Mouse (Mus musculus) left cerebral cortex, postnatal 14 days (tissue): ENCODE data around the gene Itm2b. TPM values are rescaled to one million over a fixed set of nuclear protein-coding genes. Genes with fewer than 3 reads are reported as not detected.

ENCODE experiments used
- DNase-seq, 2 experiments: peaks; one replicate each; pipeline ENCODE4 v3.0.0; 2021 to 2022; ENCODE audit warnings: low spot score in 2 of 2, mixed read lengths in 1 of 2
- intact Hi-C: fragments of 180-260 bp; cut with DNase I; formaldehyde crosslinking; loops from one replicate; pipeline ENCODE4 v1.15.1; 2025
- total RNA-seq, 2 experiments: library from RNA; stranded (reverse); gene quantifications; 2 replicates each; pipeline ENCODE4 v1.2.3; 2021

Itm2b gene
- total RNA-seq, 2 experiments from 2014 or later = 732 to 742 TPM

DNA sequence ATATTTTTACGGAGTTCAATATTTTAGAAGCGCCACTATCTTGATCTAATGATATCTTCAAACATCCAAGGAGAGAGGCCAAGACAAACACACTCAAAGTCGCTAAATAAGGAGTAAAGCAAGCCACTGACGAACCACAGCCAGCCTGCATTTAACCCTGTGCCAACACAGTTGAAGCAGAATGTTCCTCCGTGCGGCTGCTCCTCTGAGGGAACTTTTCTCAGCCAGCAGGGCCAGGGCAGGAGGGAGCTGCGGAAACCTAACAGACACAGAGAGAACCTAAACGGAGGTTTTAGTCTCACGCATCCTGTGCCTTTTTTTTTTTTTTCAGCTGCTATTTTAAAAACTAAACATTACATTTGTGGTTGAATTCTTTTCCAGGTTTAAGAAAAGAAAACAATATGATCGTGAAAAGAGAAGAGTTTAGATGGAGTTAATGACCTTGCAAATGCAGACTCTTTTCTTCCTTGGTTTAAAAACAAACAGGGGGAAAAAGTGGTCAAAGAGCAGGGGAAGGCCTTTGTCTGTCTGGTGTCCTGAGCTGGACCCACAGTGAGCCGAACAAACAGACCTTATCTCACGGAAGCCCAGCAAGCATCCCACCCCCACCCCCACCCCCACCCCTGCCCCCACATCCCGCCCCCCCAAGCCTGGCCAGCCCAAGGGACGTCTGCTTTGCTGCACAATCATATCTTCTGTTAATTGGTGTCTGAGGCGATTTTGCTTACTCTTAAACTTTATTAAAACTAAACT is 15.0 kb upstream of the Itm2b start:
- intact Hi-C loops = no loop called here
- DNase-seq = no peak

DNA sequence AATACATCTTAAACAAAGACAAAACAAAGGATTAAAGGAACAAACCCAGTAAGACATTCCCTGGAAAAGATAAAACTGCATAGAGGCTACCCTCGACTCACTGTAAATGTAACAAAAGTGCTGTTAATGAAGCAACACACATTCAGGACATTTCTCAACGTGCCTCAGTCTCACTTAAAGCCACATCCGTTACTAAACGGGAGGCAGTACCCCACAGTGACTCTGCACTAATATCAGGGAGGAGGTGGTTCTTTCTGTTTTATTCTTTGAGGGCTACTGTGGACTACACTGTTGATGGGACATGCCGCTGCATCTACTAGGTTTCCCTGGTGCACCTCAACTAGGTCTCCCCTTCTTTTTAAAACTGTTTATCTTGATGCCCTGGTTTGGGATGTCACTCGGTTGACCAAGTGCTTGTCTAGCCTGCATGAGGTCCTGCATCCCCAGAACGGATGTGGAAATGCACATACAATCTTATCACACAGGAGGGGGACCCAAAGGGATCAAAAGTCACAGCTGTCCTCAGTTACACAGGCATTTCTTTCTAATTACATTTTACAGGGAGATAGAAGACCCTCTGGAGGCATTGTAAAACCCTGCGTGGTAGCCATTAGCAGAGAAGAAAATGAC is 13.4 kb upstream of the Itm2b start:
- DNase-seq = no peak
- intact Hi-C loops = no loop called here

DNA sequence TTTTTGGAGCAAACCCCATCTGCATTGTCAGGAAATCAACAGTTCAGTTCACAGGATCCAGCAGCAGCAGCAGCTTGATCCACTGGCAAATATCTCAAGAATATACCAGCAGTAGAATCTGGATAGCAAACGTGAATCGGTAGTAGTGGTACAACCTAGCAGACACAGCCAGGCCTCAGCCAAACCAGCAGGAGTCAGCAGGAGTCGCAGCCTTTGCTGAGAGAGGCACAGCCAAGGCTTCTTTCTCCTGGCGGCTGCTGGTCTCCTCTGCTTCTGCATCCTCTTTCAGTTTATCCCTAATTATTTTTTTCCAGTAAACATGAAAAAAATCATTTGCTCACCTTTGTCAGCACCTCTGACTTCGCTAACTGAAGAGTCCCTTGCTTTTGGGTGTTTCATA is 10.7 kb upstream of the Itm2b start:
- intact Hi-C loops = no loop called here
- DNase-seq = no peak

DNA sequence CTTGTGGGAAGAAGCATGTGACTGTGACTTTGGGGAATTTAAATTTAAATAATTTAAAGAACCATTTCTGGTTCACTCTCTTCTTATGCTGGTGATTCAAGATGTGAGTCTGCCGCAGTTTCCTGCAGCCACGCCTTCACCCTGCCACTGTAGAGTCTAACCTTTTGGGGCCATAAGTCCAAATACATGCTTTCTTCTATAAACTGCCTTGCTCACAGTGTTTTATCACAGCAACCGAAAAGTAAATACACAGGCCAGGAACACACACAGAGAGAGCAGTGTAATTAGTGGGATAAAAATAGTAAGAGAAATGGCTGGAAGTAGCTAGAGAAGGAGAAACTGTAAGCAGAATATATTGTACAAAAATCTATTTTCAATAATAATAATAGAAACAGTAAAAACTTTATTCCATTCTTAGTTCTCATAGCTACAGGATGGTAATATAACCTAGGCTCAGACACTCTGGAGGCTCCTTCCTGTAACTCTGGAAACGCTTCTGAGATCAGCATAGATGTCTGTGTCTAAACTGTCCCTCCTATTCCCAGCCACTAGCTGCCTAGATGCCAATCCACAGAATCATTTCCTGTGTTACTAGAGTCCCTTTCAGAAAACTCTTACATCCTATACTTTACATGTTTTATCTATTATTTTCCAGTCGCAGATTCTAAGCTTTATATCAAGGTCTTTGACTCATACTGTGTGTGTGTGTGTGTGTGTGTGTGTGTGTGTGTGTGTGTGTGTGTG is 9.3 kb upstream of the Itm2b start:
- intact Hi-C loops = no loop called here
- DNase-seq = no peak

DNA sequence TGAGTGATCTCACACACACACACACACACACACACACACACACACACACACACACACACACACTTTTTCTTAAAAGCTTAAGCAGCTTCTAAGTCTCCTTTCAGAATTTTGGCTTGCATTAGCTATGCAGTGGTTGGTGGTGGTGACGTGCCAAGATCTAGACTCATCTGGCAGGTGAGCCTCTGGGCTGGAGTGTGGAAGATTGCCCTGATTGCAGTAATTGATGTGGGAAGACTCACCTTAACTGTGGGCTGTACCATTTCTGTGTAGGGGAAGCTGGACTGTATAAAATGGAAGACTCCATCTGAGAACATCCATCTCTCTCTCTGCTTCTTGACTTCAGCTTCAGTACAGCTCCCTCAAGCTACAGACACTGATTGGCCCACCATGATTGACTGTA is 6.4 kb upstream of the Itm2b start:
- intact Hi-C loops = no loop called here
- DNase-seq = no peak

GRCm38 (mm10) chr14:73390196-73390595 is 5.1 kb upstream of the Itm2b start:
- DNase-seq = no peak
- intact Hi-C loops = no loop called here

DNA sequence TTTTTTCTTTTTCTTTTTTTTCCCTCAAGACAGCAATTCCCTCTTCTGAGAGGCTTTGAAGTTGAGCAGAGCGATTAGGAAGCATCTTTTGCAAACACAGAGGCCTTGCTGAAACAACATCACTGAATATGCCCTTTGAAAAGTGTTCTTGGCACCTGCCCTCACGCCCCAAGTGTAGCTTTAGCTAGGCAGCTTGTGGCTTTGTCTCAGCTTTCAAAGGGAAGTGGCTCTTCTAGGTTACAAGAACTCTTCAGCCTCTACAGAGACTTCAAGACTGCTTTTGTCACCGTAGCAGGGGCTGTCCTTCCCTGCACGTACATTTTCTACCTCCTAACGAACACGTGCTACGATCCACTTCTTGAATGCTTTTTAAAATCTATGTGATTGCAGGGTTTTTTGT is 4.0 kb upstream of the Itm2b start:
- DNase-seq = no peak
- intact Hi-C loops = loop anchor here (10.0 kb wide), 1 partner anchor 116 kb away; no protein-coding TSS in a partner anchor

DNA sequence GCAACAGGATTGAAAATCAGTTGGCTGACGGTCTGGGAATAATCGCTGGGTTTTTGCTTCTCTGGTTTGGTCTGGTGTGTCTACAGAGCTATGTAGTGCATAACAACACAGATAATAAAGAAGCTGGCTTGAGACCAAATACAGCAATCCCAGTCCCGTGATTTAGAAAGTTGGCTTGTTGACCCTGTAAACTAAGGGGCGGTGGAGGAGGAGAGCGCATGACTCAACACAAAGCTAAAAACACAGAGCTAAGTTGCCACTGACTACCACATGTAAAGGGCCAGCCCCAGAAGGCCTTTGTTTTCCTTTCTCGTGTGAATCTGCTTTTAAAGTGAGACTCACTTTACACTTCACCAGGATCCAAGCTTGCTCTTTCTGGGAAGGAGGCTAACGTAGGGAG is 3.5 kb upstream of the Itm2b start:
- intact Hi-C loops = loop anchor here (10.0 kb wide), 1 partner anchor 116 kb away; no protein-coding TSS in a partner anchor
- DNase-seq = no peak

DNA sequence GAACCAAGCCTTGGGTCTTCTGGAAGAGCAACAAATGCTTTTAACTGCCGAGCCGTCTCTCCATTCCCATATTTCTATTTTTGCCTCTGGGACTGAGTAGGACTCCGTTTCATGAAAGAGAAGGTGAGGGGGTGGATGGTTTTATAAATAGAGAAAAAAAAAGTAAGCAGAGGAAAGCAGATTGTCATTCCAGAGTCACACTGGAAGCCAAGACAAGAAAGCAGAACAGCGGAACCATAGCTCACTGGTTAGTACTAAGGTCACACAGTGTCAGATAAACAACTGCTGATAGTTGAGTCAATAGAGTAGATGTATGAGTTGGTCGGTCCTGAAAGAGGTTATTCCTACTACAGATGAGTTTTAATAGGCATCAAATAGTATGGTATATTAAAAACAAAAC is 1.4 kb upstream of the Itm2b start:
- no peak for DNase-seq
- intact Hi-C loops = loop anchor here (10.0 kb wide), 1 partner anchor 118 kb away; no protein-coding TSS in a partner anchor

DNA sequence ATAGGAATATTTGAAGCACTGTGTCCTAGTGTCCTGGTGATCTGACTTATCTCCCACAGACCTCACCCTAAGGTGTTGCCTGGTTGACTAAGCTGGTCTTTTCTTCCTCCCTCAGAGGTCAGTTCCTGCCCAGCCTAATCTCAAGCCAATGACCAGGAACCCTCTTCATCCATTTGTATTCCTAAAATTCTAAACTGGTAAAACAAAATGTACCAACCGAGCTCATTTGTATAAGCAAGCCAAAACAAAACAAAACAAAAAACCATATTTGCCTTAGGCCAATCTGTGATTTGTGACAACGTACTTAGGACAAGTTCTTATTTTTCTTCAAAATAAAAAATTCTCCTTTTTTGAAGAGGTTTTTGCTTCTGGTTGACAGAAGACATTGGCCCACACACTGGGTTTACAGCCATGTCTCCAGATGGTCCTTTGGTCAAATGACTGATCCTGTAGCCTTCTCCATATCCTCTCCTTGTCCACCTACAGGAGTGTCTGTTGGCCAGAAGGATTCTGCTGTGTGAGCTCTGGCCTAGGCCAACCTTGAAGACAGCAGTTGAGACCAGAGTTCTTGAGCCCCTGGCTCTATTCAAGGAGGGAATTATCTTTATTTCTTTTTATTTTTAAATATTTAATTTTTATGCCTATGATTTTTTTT is 758 bp upstream of the Itm2b start:
- intact Hi-C loops = loop anchor here (2.0 to 10.0 kb wide), 2 partner anchors 89 to 119 kb away; no protein-coding TSS in a partner anchor
- no peak for DNase-seq

DNA sequence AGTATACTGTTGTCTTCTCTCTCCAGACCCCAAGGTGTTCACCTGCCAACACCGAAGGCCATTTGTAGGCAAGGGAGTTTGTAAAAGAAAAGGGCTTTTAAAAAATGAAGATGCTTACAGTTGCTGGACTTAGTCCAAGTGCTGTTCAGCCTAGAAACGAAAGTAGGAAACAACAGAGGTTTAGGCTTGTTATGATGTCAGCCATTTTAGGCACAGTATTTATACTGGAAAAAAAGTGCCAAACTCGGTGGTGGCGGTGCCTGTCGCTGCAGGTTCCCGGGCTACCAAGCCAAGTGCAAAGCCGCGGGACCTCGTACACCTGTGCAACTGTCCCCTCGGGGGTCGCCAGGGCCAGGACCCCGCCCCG is 560 bp downstream of the Itm2b start:
- intact Hi-C loops = loop anchor here (2.0 to 10.0 kb wide), 3 partner anchors 62 to 120 kb away; no protein-coding TSS in a partner anchor
- peak; percentile 30 to 51 for DNase-seq

- intact Hi-C loops = loop anchor here (2.0 to 10.0 kb wide), 3 partner anchors 61 to 121 kb away; no protein-coding TSS in a partner anchor
- no peak for DNase-seq
Observed at GRCm38 (mm10) chr14:73383746-73384145, 1.3 kb downstream of the Itm2b start.

- DNase-seq = peak; percentile 71 to 78
- intact Hi-C loops = loop anchor here (5.0 to 10.0 kb wide), 2 partner anchors 60 to 122 kb away; no protein-coding TSS in a partner anchor
Observed at GRCm38 (mm10) chr14:73382699-73383098, 2.4 kb downstream of the Itm2b start.

DNA sequence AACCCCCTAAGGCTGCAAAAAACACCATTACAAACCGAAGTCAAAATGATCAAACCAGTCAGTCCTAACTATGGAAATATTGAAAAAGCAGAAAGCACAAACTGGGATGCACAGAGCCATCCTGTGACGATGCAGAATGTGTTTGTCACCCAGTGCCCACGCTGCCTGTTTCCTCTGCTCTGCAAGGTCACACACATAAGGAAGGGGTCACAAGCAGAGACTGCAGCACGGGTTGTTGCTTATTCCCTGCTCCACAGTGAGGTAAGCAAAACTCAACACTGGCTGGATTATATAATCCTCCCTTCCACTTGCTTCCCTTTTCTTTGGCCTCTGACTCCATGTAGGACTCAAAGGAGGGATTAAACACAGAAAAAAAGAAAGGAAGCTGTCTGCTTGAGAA is 3.5 kb downstream of the Itm2b start:
- intact Hi-C loops = loop anchor here (5.0 to 10.0 kb wide), 2 partner anchors 59 to 123 kb away; no protein-coding TSS in a partner anchor
- DNase-seq = no peak

GRCm38 (mm10) chr14:73377804-73378203 is 7.3 kb downstream of the Itm2b start:
- intact Hi-C loops = no loop called here
- DNase-seq = no peak

GRCm38 (mm10) chr14:73376920-73377319 is 8.2 kb downstream of the Itm2b start:
- no peak for DNase-seq
- intact Hi-C loops = no loop called here

- intact Hi-C loops = no loop called here
- no peak for DNase-seq
Observed at GRCm38 (mm10) chr14:73375903-73376302, 9.2 kb downstream of the Itm2b start.

DNA sequence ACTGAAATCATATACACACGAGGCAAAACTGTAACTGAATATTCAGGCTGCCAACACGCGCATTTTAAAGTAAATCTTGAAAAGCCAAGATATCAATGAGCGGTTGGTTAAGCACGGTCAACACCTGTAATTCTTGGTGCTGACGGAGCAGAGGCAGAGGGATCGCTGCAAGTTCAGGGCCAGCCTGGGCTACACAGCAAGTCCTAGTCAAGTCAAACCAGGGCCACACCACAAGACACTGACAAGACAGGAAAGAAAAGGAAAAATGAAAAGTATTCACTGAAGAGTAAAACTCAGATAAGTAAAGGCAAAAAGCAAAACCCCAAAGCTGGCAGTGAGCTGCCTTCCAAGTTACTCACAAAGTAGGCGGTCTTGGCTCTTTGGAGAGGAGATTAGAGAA is 9.6 kb downstream of the Itm2b start:
- intact Hi-C loops = no loop called here
- no peak for DNase-seq

GRCm38 (mm10) chr14:73374315-73374890 is 10.7 kb downstream of the Itm2b start:
- DNase-seq = no peak
- intact Hi-C loops = loop anchor here (5.0 kb wide), 1 partner anchor 47 kb away; the partner anchor contains the start of gene Rb1
